Mouse (Mus musculus): ENCODE measurements around the gene Gm6904. TPM values are rescaled to one million over a fixed set of nuclear protein-coding genes. Genes with fewer than 3 reads are reported as not detected.

Gene Gm6904
- polyA plus RNA-seq, 1 experiment from 2014 or later = not detected

- Histone ChIP-seq H3K4me2 (replicated peaks) (no peak overlapping the region), H3K36me3 (peaks cover 19% of the 10 kb centered on the region), H3K4me1 (replicated peaks) (peaks cover 40% of the 10 kb centered on the region), H3K9ac (replicated peaks) (no peak overlapping the region), H3K27me3 (no peaks in the 10 kb centered on the region), H3K27ac (no peak overlapping the region), H3K4me3 (replicated peaks) (no peak overlapping the region), H3K9me3 (no peaks in the 10 kb centered on the region)
- no peak for ATAC-seq
- 93% methylated on average over 7 of the region's 7 CpGs for WGBS
These were observed 51.0 kb downstream of the Gm6904 start for GRCm38 (mm10) chr14:59209003-59209402.

GRCm38 (mm10) chr14:59205976-59206583 lies 53.9 kb downstream of the Gm6904 start:
- peak overlapping the region; percentile 18 for H3K4me2 ChIP-seq (replicated peaks)
- 0 out of 2 replicates have a peak, but pooled peaks cover 3% of the 10 kb centered on the region for H3K36me3 ChIP-seq
- no peaks in the 10 kb centered on the region for H3K27me3 ChIP-seq
- ATAC-seq = no peak
- no peak overlapping the region for H3K9ac ChIP-seq (replicated peaks)
- H3K9me3 ChIP-seq = no peaks in the 10 kb centered on the region
- 20% methylated on average over 10 of the region's 10 CpGs for WGBS
- no peak overlapping the region for H3K4me3 ChIP-seq (replicated peaks)
- peaks cover 57% of the 10 kb centered on the region for H3K4me1 ChIP-seq (replicated peaks)
- H3K27ac ChIP-seq = peak overlapping the region; percentile 8; the same call in 1 of the 2 replicates

GRCm38 (mm10) chr14:59205461-59205860 lies 54.6 kb downstream of the Gm6904 start:
- Histone ChIP-seq H3K9ac (replicated peaks) (peak overlapping the region; percentile 63), H3K27me3 (no peaks in the 10 kb centered on the region), H3K4me1 (replicated peaks) (peaks cover 57% of the 10 kb centered on the region), H3K4me3 (replicated peaks) (peak overlapping the region; percentile 1; the same call in 1 of the 2 replicates), H3K4me2 (replicated peaks) (peak overlapping the region; percentile 42), H3K36me3 (0 out of 2 replicates have a peak, but pooled peaks cover 3% of the 10 kb centered on the region), H3K27ac (peak overlapping the region; percentile 41), H3K9me3 (no peaks in the 10 kb centered on the region)
- no peak for ATAC-seq
- WGBS = 18% methylated on average over 7 of the region's 7 CpGs

DNA sequence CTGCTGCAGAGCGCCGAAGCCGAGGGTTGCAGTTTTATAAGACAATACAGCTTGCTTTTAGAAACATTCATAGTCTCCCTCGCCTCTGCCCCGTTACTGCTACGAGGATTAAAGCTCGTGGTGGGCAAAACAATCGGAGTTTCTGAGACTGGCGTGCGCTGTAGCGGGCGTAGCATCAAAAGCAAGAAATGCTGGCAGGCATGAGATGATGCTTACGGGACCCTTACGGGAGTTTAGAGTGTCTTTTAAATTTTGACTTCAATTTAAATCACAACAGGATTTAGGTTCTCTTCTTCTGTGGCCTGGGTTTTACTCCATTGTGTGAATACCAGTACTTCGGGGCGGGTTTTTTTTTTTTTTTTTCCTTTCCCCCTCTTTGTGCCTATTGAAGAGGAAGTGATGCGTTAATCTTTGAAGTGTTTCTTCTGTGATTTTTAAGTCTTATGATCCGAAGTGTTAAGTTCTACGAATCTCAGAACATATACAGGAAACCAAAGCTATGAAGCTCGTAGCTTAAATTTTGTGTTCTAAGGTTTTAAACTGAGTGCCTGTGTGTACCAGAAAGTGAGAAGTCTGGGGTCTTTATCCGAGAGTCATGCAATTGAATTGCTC lies 58.3 kb downstream of the Gm6904 start:
- no peak for ATAC-seq

GRCm38 (mm10) chr14:59200711-59201603 lies 59.1 kb downstream of the Gm6904 start, which contains the start of gene Rcbtb1:
TSS of gene Rcbtb1 (plus strand) at chr14:59201209.
- peak within 1 kb of the TSS; percentile 75 for H3K4me2 ChIP-seq (replicated peaks)
- H3K9ac ChIP-seq (replicated peaks) = peak within 1 kb of the TSS; percentile 92
- H3K4me3 ChIP-seq (replicated peaks) = peak within 1 kb of the TSS; percentile 83
- H3K4me1 ChIP-seq (replicated peaks) = peaks cover 37% of the 10 kb centered on the region
- no peaks in the 10 kb centered on the region for H3K36me3 ChIP-seq
- H3K27ac ChIP-seq = peak within 1 kb of the TSS; percentile 95
- peak; percentile 98 for ATAC-seq
- H3K9me3 ChIP-seq = no peaks in the 10 kb centered on the region
- under 1% methylated on average over 70 of the region's 96 CpGs for WGBS
- no peaks in the 10 kb centered on the region for H3K27me3 ChIP-seq

More for the DNA sequence above, 58.3 kb downstream of the Gm6904 start:
- no peaks in the 10 kb centered on the region for H3K9me3 ChIP-seq
- peak overlapping the region; percentile 92 for H3K9ac ChIP-seq (replicated peaks)
- peak overlapping the region; percentile 83 for H3K4me3 ChIP-seq (replicated peaks)
- H3K27me3 ChIP-seq = no peaks in the 10 kb centered on the region
- peak overlapping the region; percentile 75 for H3K4me2 ChIP-seq (replicated peaks)
- peak overlapping the region; percentile 95 for H3K27ac ChIP-seq
- no peaks in the 10 kb centered on the region for H3K36me3 ChIP-seq
- WGBS = under 1% methylated on average over 21 of the region's 21 CpGs
- peaks cover 45% of the 10 kb centered on the region for H3K4me1 ChIP-seq (replicated peaks)

Other genes starting within 250 kb of the Gm6904 start
- gene 1700129C05Rik, start 117.3 kb downstream of the Gm6904 start, polyA plus RNA-seq (2015; fragmentation: Nextera tagmentation; extraction: Ambion mirVana) = not detected in 2 replicates
- gene Gm5142, start 81.5 kb downstream of the Gm6904 start, polyA plus RNA-seq (2015; fragmentation: Nextera tagmentation; extraction: Ambion mirVana) = not detected in 2 replicates
- gene Rcbtb1, start 59.0 kb downstream of the Gm6904 start, polyA plus RNA-seq (2015; fragmentation: Nextera tagmentation; extraction: Ambion mirVana) = 81.6 and 85.0 TPM in 2 replicates
- gene Phf11a, start 37.3 kb upstream of the Gm6904 start, polyA plus RNA-seq (2015; fragmentation: Nextera tagmentation; extraction: Ambion mirVana) = not detected in 2 replicates
- 0.19 and 0.55 TPM in 2 replicates for gene Phf11b, start 81.1 kb upstream of the Gm6904 start, polyA plus RNA-seq (2015; fragmentation: Nextera tagmentation; extraction: Ambion mirVana)
- gene Phf11d, start 105.3 kb upstream of the Gm6904 start, polyA plus RNA-seq (2015; fragmentation: Nextera tagmentation; extraction: Ambion mirVana) = 0.22 and 0.48 TPM in 2 replicates
- 0.30 and 0.34 TPM in 2 replicates for gene Phf11c, start 135.2 kb upstream of the Gm6904 start, polyA plus RNA-seq (2015; fragmentation: Nextera tagmentation; extraction: Ambion mirVana)
- 8.3 and 9.4 TPM in 2 replicates for gene Setdb2, start 180.7 kb upstream of the Gm6904 start, polyA plus RNA-seq (2015; fragmentation: Nextera tagmentation; extraction: Ambion mirVana)
- 24.8 and 25.3 TPM in 2 replicates for gene Cab39l, start 180.8 kb upstream of the Gm6904 start, polyA plus RNA-seq (2015; fragmentation: Nextera tagmentation; extraction: Ambion mirVana)

Measured in midbrain, embryonic 13.5 days (tissue).